In genomic region chr6:53782880-53783539, GRCm38 (mm10) we compare ENCODE assay signal across 8 mouse cellular contexts. TPM values are rescaled to one million over a fixed set of nuclear protein-coding genes. Genes with fewer than 3 reads are reported as not detected.
DNase-seq lines count a peak whose midpoint lies in the region; ATAC-seq and TF ChIP-seq lines count a peak whose summit lies in the region.

No protein-coding gene starts in this region.

- no peak overlapping the region for H3K4me2 ChIP-seq in forebrain, postnatal 0 days (ENCODE audit: low read depth)

- ATAC-seq in forebrain, postnatal 0 days = peak; percentile 25; the same call in 1 of the 2 replicates
- peak; percentile 55; the same call in 1 of the 2 replicates for ATAC-seq in megakaryocyte-erythroid progenitor cell, adult 5-6 weeks (replicated peaks; ENCODE audit: low FRiP score, low TSS enrichment, poor library complexity, severe bottlenecking)

- no peak overlapping the region for H3K27ac ChIP-seq in heart, adult 2 months
- no peak overlapping the region for H3K27ac ChIP-seq in forebrain, postnatal 0 days (ENCODE audit: low read depth, low read length)

- H3K36me3 ChIP-seq in heart, adult 2 months (ENCODE audit: control insufficient read depth, insufficient read depth, low read length) = no peaks in the 10 kb centered on the region
- H3K36me3 ChIP-seq in forebrain, postnatal 0 days (ENCODE audit: insufficient read depth) = no peaks in the 10 kb centered on the region

- no peak overlapping the region for H3K4me3 ChIP-seq in heart, adult 2 months
- no peak overlapping the region for H3K4me3 ChIP-seq in forebrain, postnatal 0 days (ENCODE audit: low read depth, low read length)

- no peaks in the 10 kb centered on the region for H3K27me3 ChIP-seq in heart, adult 2 months (ENCODE audit: control insufficient read depth, insufficient read depth, low read length)
- H3K27me3 ChIP-seq in forebrain, postnatal 0 days (ENCODE audit: insufficient read depth, low read length) = no peaks in the 10 kb centered on the region

- TF ChIP-seq EP300 in heart, adult 2 months (IDR thresholded peaks at IDR 0.05; ENCODE audit: insufficient read depth, low read depth, low read length) = no peak

- TF ChIP-seq POLR2A in heart, adult 2 months (IDR thresholded peaks at IDR 0.05; ENCODE audit: insufficient read depth, low read depth, low read length) = no peak

- H3K9ac ChIP-seq in heart, adult 2 months (ENCODE audit: low read depth, low read length) = no peak overlapping the region
- H3K9ac ChIP-seq in forebrain, postnatal 0 days = no peak overlapping the region

- intact Hi-C loops in heart, adult 2 months (cut with DNase I) = loop anchor here (5.0 to 10.0 kb wide), 3 partner anchors 252 to 592 kb away; partner anchors contain the start of gene Chn2
- intact Hi-C loops in heart, postnatal 25 days (cut with DNase I) = loop anchor here (5.0 kb wide), 3 partner anchors 379 to 584 kb away; no protein-coding TSS in a partner anchor

- H3K79me2 ChIP-seq in heart, adult 2 months (replicated peaks; ENCODE audit: control insufficient read depth, insufficient read depth, low read length) = no peaks in the 10 kb centered on the region

- H3K4me1 ChIP-seq in heart, adult 2 months (ENCODE audit: control insufficient read depth, insufficient read depth, low read length) = no peaks in the 10 kb centered on the region
- no peaks in the 10 kb centered on the region for H3K4me1 ChIP-seq in forebrain, postnatal 0 days (ENCODE audit: insufficient read depth)

- peak; percentile 92 for TF ChIP-seq CTCF in heart, adult 2 months (IDR thresholded peaks at IDR 0.05)
- peak; percentile 94 for TF ChIP-seq CTCF in forebrain, postnatal 0 days (IDR thresholded peaks at IDR 0.05; ENCODE audit: low read depth)

- DNase-seq in heart, adult 2 months = peak; percentile 20 to 50
- DNase-seq in heart, postnatal 25 days (ENCODE audit: low spot score) = no peak
- peak; percentile 21 for DNase-seq in CD4-positive helper T cell, adult 2 months (ENCODE audit: low read depth, low spot score)
- peak; percentile 66 for DNase-seq in adrenal gland, postnatal 14 days
- peak; percentile 83 for DNase-seq in forebrain, postnatal 0 days
- peak; percentile 37 for DNase-seq in layer of hippocampus, adult 9-10 months (ENCODE audit: low spot score)
- peak; percentile 30 for DNase-seq in thymus, postnatal 14 days

- no peaks in the 10 kb centered on the region for H3K9me3 ChIP-seq in forebrain, postnatal 0 days (ENCODE audit: low read length)

- 40% methylated on average over 16 of the region's 16 CpGs for WGBS in heart, adult 2 months
- WGBS in forebrain, postnatal 0 days = 45% methylated on average over 16 of the region's 16 CpGs

RNA-seq across cellular contexts. Expression of gene Tril, which starts 37.6 kb away (rescaled TPM):
- 1 to 10 TPM; 3.3 to 3.9 TPM for total RNA-seq in heart, adult 2 months (2021)
- polyA plus RNA-seq in heart, adult 2 months (2012; rRNA removed) = 4.4 and 5.1 TPM in 2 replicates
- 1 to 10 TPM; 4.7 to 5.5 TPM for total RNA-seq in heart, postnatal 25 days (2021)
- total RNA-seq in adrenal gland, postnatal 14 days (2021) = 11.1 and 13.3 TPM in 2 replicates
- 17.8 and 27.8 TPM in 2 replicates for total RNA-seq in forebrain, postnatal 0 days (2014; rRNA removed)
- 8.5 and 18.2 TPM in 2 replicates for polyA plus RNA-seq in forebrain, postnatal 0 days (2015; fragmentation: Nextera tagmentation; extraction: Ambion mirVana)
- not detected in 2 replicates for total RNA-seq in megakaryocyte-erythroid progenitor cell, adult 5-6 weeks (2014; fragmentation: Nextera tagmentation)
- total RNA-seq in megakaryocyte-erythroid progenitor cell, adult 5-6 weeks (2017) = not detected in 2 replicates

Comparison
In these comparisons a context has a peak if more than half of its experiments do, and no peak if none do; other contexts are left out.
1. RNA of gene Tril, which starts 37.6 kb away (total RNA-seq): 17.8 to 27.8 TPM in forebrain, postnatal 0 days, 11.1 to 13.3 TPM in adrenal gland, postnatal 14 days, 4.7 to 5.5 TPM in heart, postnatal 25 days and 3.3 to 3.9 TPM in heart, adult 2 months; not detected in megakaryocyte-erythroid progenitor cell, adult 5-6 weeks; every median in the first group is over 4 times any median in the second.